Mouse (Mus musculus): ENCODE results near the gene Epb41. TPM values are rescaled to one million over a fixed set of nuclear protein-coding genes. Genes with fewer than 3 reads are reported as not detected.

Gene Epb41
- polyA plus RNA-seq, 1 experiment from 2014 or later: 42.3 TPM

DNA sequence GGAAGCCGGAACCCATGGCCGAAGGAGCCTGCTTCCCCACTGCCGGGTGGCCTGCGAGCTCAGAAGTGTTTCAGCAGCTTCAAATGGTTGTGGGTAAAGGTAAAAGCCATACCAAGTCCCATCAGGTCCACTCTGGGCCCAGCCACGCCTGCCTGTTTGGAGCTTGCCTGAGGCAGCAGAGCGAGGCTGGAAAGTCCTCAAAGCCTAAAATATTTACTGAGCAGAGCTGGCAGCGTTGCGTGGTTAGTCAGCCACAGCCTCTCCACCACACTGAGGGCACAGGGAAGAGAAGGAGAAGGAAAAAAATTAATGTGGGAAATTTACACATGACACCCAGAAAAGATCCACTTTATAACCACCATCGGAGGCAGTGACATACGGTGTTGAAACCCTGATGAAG lies 161.6 kb downstream of the Epb41 start:
- H3K4me2 ChIP-seq (ENCODE audit: low read length): no peak overlapping the region
- no peak for DNase-seq (ENCODE audit: low spot score)
- H3K27me3 ChIP-seq (ENCODE audit: insufficient read depth, low read length): 0 out of 2 replicates have a peak, but pooled peaks cover 4% of the 10 kb centered on the region
- no peak overlapping the region for H3K4me3 ChIP-seq (replicated peaks; ENCODE audit: low read depth, low read length)
- no peak for ATAC-seq (replicated peaks; ENCODE audit: low FRiP score, low read depth)
- peak overlapping the region; percentile 54 for H3K27ac ChIP-seq
- H3K36me3 ChIP-seq (ENCODE audit: insufficient read depth, low read length): no peaks in the 10 kb centered on the region
- WGBS: 34% methylated on average over 10 of the region's 10 CpGs
- no peak overlapping the region for H3K9ac ChIP-seq (ENCODE audit: low read depth, low read length)
- no peak for TF ChIP-seq CTCF (IDR thresholded peaks at IDR 0.05; ENCODE audit: low read depth)
- H3K9me3 ChIP-seq (replicated peaks; ENCODE audit: low read length): no peaks in the 10 kb centered on the region
- H3K4me1 ChIP-seq (replicated peaks; ENCODE audit: insufficient read depth, low read length): peaks cover 35% of the 10 kb centered on the region

GRCm38 (mm10) chr4:131911521-131911920 lies 163.6 kb downstream of the Epb41 start:
- Histone ChIP-seq H3K9me3 (replicated peaks; ENCODE audit: low read length) (no peaks in the 10 kb centered on the region; the same call in 1 of the 2 replicates), H3K27ac (no peak overlapping the region), H3K36me3 (ENCODE audit: insufficient read depth, low read length) (no peaks in the 10 kb centered on the region), H3K27me3 (ENCODE audit: insufficient read depth, low read length) (0 out of 2 replicates have a peak, but pooled peaks cover 4% of the 10 kb centered on the region), H3K9ac (ENCODE audit: low read depth, low read length) (no peak overlapping the region), H3K4me3 (replicated peaks; ENCODE audit: low read depth, low read length) (no peak overlapping the region), H3K4me2 (ENCODE audit: low read length) (no peak overlapping the region; the same call in 1 of the 2 replicates), H3K4me1 (replicated peaks; ENCODE audit: insufficient read depth, low read length) (peaks cover 34% of the 10 kb centered on the region)
- DNase-seq (ENCODE audit: low spot score) (peak; percentile 69), ATAC-seq (replicated peaks; ENCODE audit: low FRiP score, low read depth) (no peak)
- WGBS: 40% methylated on average over 4 of the region's 5 CpGs
- no peak for TF ChIP-seq CTCF (IDR thresholded peaks at IDR 0.05; ENCODE audit: low read depth)

GRCm38 (mm10) chr4:131910237-131910994 lies 164.7 kb downstream of the Epb41 start:
- H3K9me3 ChIP-seq (replicated peaks; ENCODE audit: low read length): no peaks in the 10 kb centered on the region; the same call in 1 of the 2 replicates
- no peaks in the 10 kb centered on the region for H3K36me3 ChIP-seq (ENCODE audit: insufficient read depth, low read length)
- DNase-seq (ENCODE audit: low spot score) (peak; percentile 59), ATAC-seq (replicated peaks; ENCODE audit: low FRiP score, low read depth) (peak; percentile 38; the same call in 1 of the 2 replicates)
- 0 out of 2 replicates have a peak, but pooled peaks cover 4% of the 10 kb centered on the region for H3K27me3 ChIP-seq (ENCODE audit: insufficient read depth, low read length)
- peak overlapping the region; percentile 29 for H3K4me2 ChIP-seq (ENCODE audit: low read length)
- H3K27ac ChIP-seq: peak overlapping the region; percentile 26; the same call in 1 of the 2 replicates
- no peak for TF ChIP-seq CTCF (IDR thresholded peaks at IDR 0.05; ENCODE audit: low read depth)
- H3K9ac ChIP-seq (ENCODE audit: low read depth, low read length): 0 out of 2 replicates have a peak overlapping the region, but pooled peaks have one; percentile 14
- no peak overlapping the region for H3K4me3 ChIP-seq (replicated peaks; ENCODE audit: low read depth, low read length)
- H3K4me1 ChIP-seq (replicated peaks; ENCODE audit: insufficient read depth, low read length): peaks cover 28% of the 10 kb centered on the region
- 10% methylated on average over 19 of the region's 21 CpGs for WGBS

DNA sequence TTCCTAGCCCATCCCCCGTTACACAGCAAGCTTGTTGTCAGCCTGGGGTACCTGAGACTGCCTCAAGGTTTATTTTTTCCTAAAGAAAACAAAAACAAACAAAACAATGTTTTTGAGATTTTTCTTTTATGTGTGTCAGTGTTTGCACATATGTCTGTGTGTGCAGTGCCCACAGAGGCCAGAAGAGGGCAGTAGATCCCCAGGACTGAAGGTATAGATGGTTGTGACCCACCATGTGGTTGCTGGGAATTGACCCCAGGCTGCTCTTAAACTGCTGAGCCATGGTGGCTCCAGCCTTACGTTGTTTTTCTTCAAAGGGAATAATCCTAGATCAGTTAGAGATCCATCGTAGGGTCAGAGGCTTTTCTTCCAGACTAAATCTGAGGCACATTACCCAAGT lies 167.2 kb downstream of the Epb41 start:
- Histone ChIP-seq H3K9ac (ENCODE audit: low read depth, low read length) (no peak overlapping the region), H3K9me3 (replicated peaks; ENCODE audit: low read length) (no peaks in the 10 kb centered on the region; the same call in 1 of the 2 replicates), H3K4me2 (ENCODE audit: low read length) (no peak overlapping the region), H3K4me3 (replicated peaks; ENCODE audit: low read depth, low read length) (no peak overlapping the region), H3K27ac (no peak overlapping the region), H3K27me3 (ENCODE audit: insufficient read depth, low read length) (0 out of 2 replicates have a peak, but pooled peaks cover 4% of the 10 kb centered on the region), H3K4me1 (replicated peaks; ENCODE audit: insufficient read depth, low read length) (peaks cover 16% of the 10 kb centered on the region; the same call in 1 of the 2 replicates), H3K36me3 (ENCODE audit: insufficient read depth, low read length) (no peaks in the 10 kb centered on the region)
- DNase-seq (ENCODE audit: low spot score) (no peak), ATAC-seq (replicated peaks; ENCODE audit: low FRiP score, low read depth) (no peak)
- TF ChIP-seq CTCF (IDR thresholded peaks at IDR 0.05; ENCODE audit: low read depth): peak; percentile 57
- 86% methylated on average over 3 of the region's 3 CpGs for WGBS

- TF ChIP-seq CTCF (IDR thresholded peaks at IDR 0.05; ENCODE audit: low read depth): no peak
- ATAC-seq (replicated peaks; ENCODE audit: low FRiP score, low read depth) (peak; percentile 79), DNase-seq (ENCODE audit: low spot score) (peak; percentile 60)
- H3K36me3 ChIP-seq (ENCODE audit: insufficient read depth, low read length): peaks cover 8% of the 10 kb centered on the region
- H3K4me2 ChIP-seq (ENCODE audit: low read length): no peak overlapping the region
- peaks cover 16% of the 10 kb centered on the region; the same call in 1 of the 2 replicates for H3K4me1 ChIP-seq (replicated peaks; ENCODE audit: insufficient read depth, low read length)
- H3K27ac ChIP-seq: no peak overlapping the region
- no peak overlapping the region for H3K4me3 ChIP-seq (replicated peaks; ENCODE audit: low read depth, low read length)
- 24% methylated on average over 6 of the region's 6 CpGs for WGBS
- no peaks in the 10 kb centered on the region; the same call in 1 of the 2 replicates for H3K9me3 ChIP-seq (replicated peaks; ENCODE audit: low read length)
- H3K27me3 ChIP-seq (ENCODE audit: insufficient read depth, low read length): no peaks in the 10 kb centered on the region
- H3K9ac ChIP-seq (ENCODE audit: low read depth, low read length): no peak overlapping the region
Measured at GRCm38 (mm10) chr4:131906423-131906822, 168.7 kb downstream of the Epb41 start.

GRCm38 (mm10) chr4:131904478-131904877 lies 170.6 kb downstream of the Epb41 start:
- Histone ChIP-seq H3K4me2 (ENCODE audit: low read length) (no peak overlapping the region), H3K27me3 (ENCODE audit: insufficient read depth, low read length) (no peaks in the 10 kb centered on the region), H3K4me1 (replicated peaks; ENCODE audit: insufficient read depth, low read length) (no peaks in the 10 kb centered on the region), H3K4me3 (replicated peaks; ENCODE audit: low read depth, low read length) (no peak overlapping the region), H3K9me3 (replicated peaks; ENCODE audit: low read length) (no peaks in the 10 kb centered on the region; the same call in 1 of the 2 replicates), H3K9ac (ENCODE audit: low read depth, low read length) (no peak overlapping the region), H3K36me3 (ENCODE audit: insufficient read depth, low read length) (peaks cover 27% of the 10 kb centered on the region), H3K27ac (no peak overlapping the region)
- ATAC-seq (replicated peaks; ENCODE audit: low FRiP score, low read depth): peak; percentile 12; the same call in 1 of the 2 replicates
- DNase-seq (ENCODE audit: low spot score): peak; percentile 70
- WGBS: 61% methylated on average over 8 of the region's 8 CpGs
- peak; percentile 78 for TF ChIP-seq CTCF (IDR thresholded peaks at IDR 0.05; ENCODE audit: low read depth)
